Mouse (Mus musculus) myocyte (in vitro differentiated cells): Measurements from ENCODE around the gene Pcyox1. TPM values are rescaled to one million over a fixed set of nuclear protein-coding genes. Genes with fewer than 3 reads are reported as not detected.

Experiments used
- H3K27me3 ChIP-seq: one replicate; pipeline ENCODE4 v1.6.1; 2011; ENCODE audit not compliant: control insufficient read depth, insufficient read depth, insufficient read length
- H3K36me3 ChIP-seq: one replicate; pipeline ENCODE4 v1.6.1; 2011; ENCODE audit not compliant: control insufficient read depth, insufficient read depth
- H3K4me2 ChIP-seq: one replicate; pipeline ENCODE4 v1.6.1; 2011; ENCODE audit warnings: low read depth, control low read depth
- H3K4me3 ChIP-seq: one replicate; pipeline ENCODE4 v1.5.1; 2011; ENCODE audit warnings: mild to moderate bottlenecking, control low read depth, moderate library complexity
- H3K79me2 ChIP-seq: one replicate; pipeline ENCODE4 v1.6.1; 2011; ENCODE audit not compliant: control insufficient read depth, insufficient read depth
- H3ac ChIP-seq: one replicate; pipeline ENCODE4 v1.6.1; 2011; ENCODE audit not compliant: control insufficient read depth, insufficient read length
- CEBPB ChIP-seq: IDR thresholded peaks from 2 replicates; pipeline ENCODE4 v1.6.1; 2011; ENCODE audit warnings: mild to moderate bottlenecking, moderate library complexity; ENCODE audit not compliant: poor library complexity, insufficient read depth, severe bottlenecking
- E2F4 ChIP-seq: IDR thresholded peaks from one replicate; pipeline ENCODE4 v1.6.1; 2011; ENCODE audit warnings: mild to moderate bottlenecking, control low read depth, moderate library complexity; ENCODE audit not compliant: insufficient read depth
- MAX ChIP-seq: IDR thresholded peaks from one replicate; pipeline ENCODE4 v1.6.1; 2011; ENCODE audit warnings: low read depth, mild to moderate bottlenecking, control low read depth
- MYOD1 ChIP-seq, 3 experiments: IDR thresholded peaks; one replicate each; pipeline ENCODE4 v1.6.1; 2011; ENCODE audit warnings: control low read depth in 2 of 3, low read depth in 2 of 3, mild to moderate bottlenecking in 2 of 3, moderate library complexity in 1 of 3; ENCODE audit not compliant: insufficient read length in 2 of 3, control insufficient read depth in 1 of 3
- MYOG ChIP-seq, 3 experiments: IDR thresholded peaks; one replicate each; pipeline ENCODE4 v1.6.1; 2011; ENCODE audit warnings: control low read depth in 2 of 3, low read depth in 2 of 3, mild to moderate bottlenecking in 2 of 3; ENCODE audit not compliant: insufficient read length in 2 of 3, control insufficient read depth in 1 of 3, insufficient read depth in 1 of 3
- POLR2A ChIP-seq: IDR thresholded peaks from one replicate; pipeline ENCODE4 v1.6.1; 2011; ENCODE audit warnings: low read depth, mild to moderate bottlenecking, control low read depth, moderate library complexity; ENCODE audit not compliant: insufficient read length
- POLR2AphosphoS2 ChIP-seq: IDR thresholded peaks from one replicate; pipeline ENCODE4 v1.6.1; 2011; ENCODE audit warnings: low read depth, control low read depth; ENCODE audit not compliant: insufficient read length
- REST ChIP-seq: IDR thresholded peaks from one replicate; pipeline ENCODE4 v1.6.1; 2011; ENCODE audit warnings: mild to moderate bottlenecking, control low read depth, moderate library complexity; ENCODE audit not compliant: insufficient read depth, insufficient read length
- SRF ChIP-seq: IDR thresholded peaks from one replicate; pipeline ENCODE4 v1.6.1; 2011; ENCODE audit warnings: low read depth; ENCODE audit not compliant: control insufficient read depth, insufficient read length
- TCF12 ChIP-seq: IDR thresholded peaks from one replicate; pipeline ENCODE4 v1.6.1; 2011; ENCODE audit warnings: mild to moderate bottlenecking, control low read depth; ENCODE audit not compliant: poor library complexity, insufficient read depth, severe bottlenecking
- TCF3 ChIP-seq: IDR thresholded peaks from one replicate; pipeline ENCODE4 v1.6.1; 2011; ENCODE audit warnings: low read depth, control low read depth; ENCODE audit not compliant: insufficient read length
- USF1 ChIP-seq: IDR thresholded peaks from one replicate; pipeline ENCODE4 v1.6.1; 2011; ENCODE audit warnings: low read depth, mild to moderate bottlenecking, control low read depth, moderate library complexity
- polyA plus RNA-seq: library from polyadenylated mRNA; unstranded; fragments of >200 nt; fragmentation: generic; extraction: Trizol; gene quantifications from one replicate; pipeline ENCODE4 v1.2.1, GENCODE M21; 2012; ENCODE audit warnings: missing spikeins

The Pcyox1 gene
- polyA plus RNA-seq, 1 experiment, result 25.1 TPM

DNA sequence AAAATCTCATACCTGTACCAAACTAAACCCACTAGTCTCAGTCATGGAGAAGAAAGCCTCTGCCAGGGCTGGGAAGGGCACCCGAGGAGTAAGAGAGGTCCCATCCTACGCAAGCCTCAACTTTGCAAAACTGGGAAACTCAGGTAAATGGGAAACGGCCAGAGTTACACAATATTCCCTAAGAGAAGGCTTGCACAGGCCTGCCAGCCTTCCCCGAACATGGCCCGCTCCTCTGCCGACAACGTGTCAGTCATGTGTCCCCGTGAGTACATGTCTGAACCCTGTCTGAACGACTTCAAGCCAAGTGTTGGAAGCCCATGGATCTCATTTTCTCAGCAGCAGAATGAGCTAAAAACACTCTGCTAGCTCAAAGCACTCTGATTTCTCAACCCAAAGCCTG is 1.9 kb downstream of the Pcyox1 start:
- Histone ChIP-seq H3K36me3 (peaks cover 10% of the 10 kb centered on the region), H3K27me3 (no peaks in the 10 kb centered on the region), H3ac (no peak overlapping the region), H3K79me2 (peaks cover 14% of the 10 kb centered on the region), H3K4me2 (peak overlapping the region; percentile 9), H3K4me3 (peak overlapping the region; percentile 68)
- TF ChIP-seq SRF, result no peak
- no peak for TF ChIP-seq MAX
- no peak for TF ChIP-seq MYOG (IDR thresholded peaks at IDR 0.05; ENCODE audit: control insufficient read depth in 1 of 3, insufficient read depth in 1 of 3, insufficient read length in 2 of 3, low read depth in 2 of 3)
- TF ChIP-seq MYOD1 (IDR thresholded peaks at IDR 0.05; ENCODE audit: control insufficient read depth in 1 of 3, insufficient read length in 2 of 3, low read depth in 2 of 3), result no peak
- TF ChIP-seq USF1, result no peak
- TF ChIP-seq E2F4, result no peak
- no peak for TF ChIP-seq REST
- TF ChIP-seq POLR2A, result no peak
- TF ChIP-seq TCF12, result no peak
- TF ChIP-seq TCF3, result no peak
- no peak for TF ChIP-seq POLR2AphosphoS2
- TF ChIP-seq CEBPB, result no peak

DNA sequence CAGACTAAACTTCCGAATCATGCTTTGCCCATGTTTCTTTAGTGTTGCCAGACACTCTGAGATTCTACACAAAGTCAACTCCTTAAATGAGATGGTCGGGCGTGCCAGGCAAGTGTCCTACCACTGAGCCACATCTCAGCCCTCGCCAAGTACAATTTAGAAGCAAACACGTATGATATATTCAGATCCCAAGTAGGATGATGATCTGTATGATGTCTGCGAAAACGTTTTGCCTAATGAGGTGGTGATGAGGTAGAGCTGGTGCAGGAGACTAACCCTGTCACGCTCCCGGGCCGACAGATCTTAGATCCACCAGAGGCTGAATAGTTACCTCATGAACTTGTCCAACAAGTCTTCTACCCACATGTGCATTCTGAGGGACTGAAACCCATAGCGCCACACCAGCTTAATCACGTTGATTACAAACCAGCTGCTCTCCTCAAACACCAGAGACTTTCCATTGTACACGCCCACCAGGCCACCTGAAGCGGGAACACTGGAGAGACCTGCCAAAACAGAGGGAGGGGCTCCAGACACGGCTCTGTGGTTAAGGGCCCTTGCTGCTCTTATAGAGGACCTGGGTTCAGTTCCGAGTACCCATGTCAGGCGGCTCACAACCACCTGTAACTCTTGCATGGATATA is 2.8 kb downstream of the Pcyox1 start:
- H3ac ChIP-seq, result no peak overlapping the region
- H3K27me3 ChIP-seq, result no peaks in the 10 kb centered on the region
- peaks cover 14% of the 10 kb centered on the region for H3K36me3 ChIP-seq
- H3K79me2 ChIP-seq, result peaks cover 14% of the 10 kb centered on the region
- no peak overlapping the region for H3K4me2 ChIP-seq
- no peak for TF ChIP-seq SRF
- TF ChIP-seq MAX, result no peak
- TF ChIP-seq TCF12, result no peak
- no peak for TF ChIP-seq POLR2A
- TF ChIP-seq POLR2AphosphoS2, result no peak
- no peak for TF ChIP-seq E2F4
- TF ChIP-seq USF1, result no peak
- TF ChIP-seq TCF3, result no peak
- no peak for TF ChIP-seq REST
- TF ChIP-seq CEBPB, result no peak
- no peak for TF ChIP-seq MYOD1 (IDR thresholded peaks at IDR 0.05; ENCODE audit: control insufficient read depth in 1 of 3, insufficient read length in 2 of 3, low read depth in 2 of 3)
- TF ChIP-seq MYOG (IDR thresholded peaks at IDR 0.05; ENCODE audit: control insufficient read depth in 1 of 3, insufficient read depth in 1 of 3, insufficient read length in 2 of 3, low read depth in 2 of 3), result no peak
- H3K4me3 ChIP-seq, result no peak overlapping the region

DNA sequence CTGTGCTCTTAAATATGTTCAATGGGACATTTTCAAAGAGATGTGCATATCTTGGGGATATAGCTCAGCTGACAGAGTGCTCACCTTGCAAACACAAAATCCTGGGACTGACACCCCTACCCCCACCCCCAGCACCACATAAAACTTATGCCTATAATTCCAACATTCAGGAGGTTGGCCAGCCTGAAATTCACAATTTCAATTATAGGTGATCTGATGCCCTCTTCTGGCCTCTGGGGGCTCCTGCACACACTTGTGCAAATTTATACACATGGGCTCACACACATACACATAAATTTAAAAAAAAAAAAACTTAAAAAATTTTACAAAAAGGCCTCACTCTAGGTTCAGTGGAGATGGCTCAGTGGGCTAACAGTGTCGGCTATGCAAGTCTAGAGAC is 3.8 kb downstream of the Pcyox1 start:
- H3K27me3 ChIP-seq, result no peaks in the 10 kb centered on the region
- peaks cover 25% of the 10 kb centered on the region for H3K36me3 ChIP-seq
- H3ac ChIP-seq, result no peak overlapping the region
- TF ChIP-seq MYOD1 (IDR thresholded peaks at IDR 0.05; ENCODE audit: control insufficient read depth in 1 of 3, insufficient read length in 2 of 3, low read depth in 2 of 3) (no peak), E2F4 (no peak), POLR2A (no peak), CEBPB (no peak), TCF3 (no peak), SRF (no peak), MYOG (IDR thresholded peaks at IDR 0.05; ENCODE audit: control insufficient read depth in 1 of 3, insufficient read depth in 1 of 3, insufficient read length in 2 of 3, low read depth in 2 of 3) (no peak)
- no peak overlapping the region for H3K4me2 ChIP-seq
- no peak overlapping the region for H3K4me3 ChIP-seq
- H3K79me2 ChIP-seq, result peaks cover 14% of the 10 kb centered on the region

DNA sequence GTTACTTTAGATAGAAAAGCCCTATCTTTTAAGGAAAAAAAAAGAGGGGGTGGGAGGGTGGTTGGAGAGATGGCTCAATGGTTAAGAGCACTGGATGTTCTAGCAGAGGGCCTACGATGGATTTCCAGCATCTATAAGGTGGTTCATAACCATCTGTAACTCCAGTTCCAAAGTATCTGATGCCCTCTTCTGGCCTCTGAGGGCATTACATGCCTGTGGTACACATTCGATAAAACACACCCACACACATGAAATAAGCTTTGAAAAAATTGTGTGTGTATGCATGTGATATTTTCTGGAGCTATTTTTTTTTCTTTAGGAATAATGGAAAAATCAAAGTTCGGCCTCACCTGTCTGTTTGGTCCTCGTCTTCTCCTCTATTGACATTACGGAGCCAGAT is 5.6 kb downstream of the Pcyox1 start:
- no peak overlapping the region for H3K4me2 ChIP-seq
- no peak overlapping the region for H3K4me3 ChIP-seq
- no peak for TF ChIP-seq MYOD1 (IDR thresholded peaks at IDR 0.05; ENCODE audit: control insufficient read depth in 1 of 3, insufficient read length in 2 of 3, low read depth in 2 of 3)
- TF ChIP-seq TCF12, result no peak
- TF ChIP-seq E2F4, result no peak
- no peak for TF ChIP-seq POLR2A
- no peak for TF ChIP-seq TCF3
- H3ac ChIP-seq, result no peak overlapping the region
- peaks cover 25% of the 10 kb centered on the region for H3K36me3 ChIP-seq
- no peaks in the 10 kb centered on the region for H3K27me3 ChIP-seq
- H3K79me2 ChIP-seq, result peaks cover 13% of the 10 kb centered on the region

DNA sequence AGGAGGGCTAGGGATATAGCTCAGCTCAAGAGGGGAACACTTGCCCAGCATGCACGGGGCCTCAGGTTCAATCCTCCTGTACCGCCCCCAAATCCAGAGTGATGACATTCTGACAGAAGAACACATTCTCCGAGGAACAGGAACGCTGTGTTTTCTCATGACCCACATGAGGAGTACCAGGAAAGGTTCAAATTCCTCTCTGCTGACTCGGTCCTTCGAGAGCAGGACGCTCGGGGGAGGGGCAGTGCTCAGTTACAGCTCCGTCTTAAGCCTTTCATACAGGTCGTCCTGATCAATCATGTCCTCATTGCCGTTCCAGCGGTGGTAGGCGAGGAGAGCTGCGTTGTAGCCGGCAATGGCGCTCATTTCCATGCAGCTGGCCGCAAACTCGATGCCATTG is 8.5 kb downstream of the Pcyox1 start:
- Histone ChIP-seq H3K79me2 (no peaks in the 10 kb centered on the region), H3K4me2 (no peak overlapping the region), H3K4me3 (no peak overlapping the region), H3K36me3 (peaks cover 25% of the 10 kb centered on the region), H3K27me3 (no peaks in the 10 kb centered on the region), H3ac (no peak overlapping the region)
- TF ChIP-seq E2F4, result no peak
- TF ChIP-seq MYOD1 (IDR thresholded peaks at IDR 0.05; ENCODE audit: control insufficient read depth in 1 of 3, insufficient read length in 2 of 3, low read depth in 2 of 3), result no peak
- no peak for TF ChIP-seq MYOG (IDR thresholded peaks at IDR 0.05; ENCODE audit: control insufficient read depth in 1 of 3, insufficient read depth in 1 of 3, insufficient read length in 2 of 3, low read depth in 2 of 3)
- TF ChIP-seq REST, result no peak
- no peak for TF ChIP-seq TCF12
- no peak for TF ChIP-seq SRF
- TF ChIP-seq POLR2A, result no peak
- no peak for TF ChIP-seq TCF3
- no peak for TF ChIP-seq USF1
- TF ChIP-seq MAX, result no peak
